Mouse (Mus musculus) lung, postnatal 0 days (tissue): ENCODE measurements around the gene Akap8. TPM values are rescaled to one million over a fixed set of nuclear protein-coding genes. Genes with fewer than 3 reads are reported as not detected.

Source experiments
- ATAC-seq: fragments of 200-750 bp; cut with Nextera tagmentation; 2 replicates; pipeline ENCODE4 v1.8.0; 2017; ENCODE audit warnings: moderate library complexity
- DNase-seq: peaks from one replicate; pipeline ENCODE4 v3.0.0-alpha.2; 2016; ENCODE audit warnings: low spot score
- H3K27ac ChIP-seq: fragments of 300-500 bp; sonication (generic); 2 replicates; pipeline ENCODE4 v1.5.1; 2014; ENCODE audit warnings: antibody characterized with exemption, mild to moderate bottlenecking, low read length, mixed read lengths
- H3K27me3 ChIP-seq: fragments of 300-500 bp; sonication (generic); replicated peaks from 2 replicates; pipeline ENCODE4 v1.6.1; 2014; ENCODE audit warnings: low read length, mixed read lengths; ENCODE audit not compliant: insufficient read depth
- H3K36me3 ChIP-seq: fragments of 300-500 bp; sonication (generic); 2 replicates; pipeline ENCODE4 v1.6.1; 2014; ENCODE audit warnings: low read length, mixed read lengths; ENCODE audit not compliant: insufficient read depth
- H3K4me1 ChIP-seq: fragments of 300-500 bp; sonication (generic); 2 replicates; pipeline ENCODE4 v1.6.1; 2014; ENCODE audit warnings: antibody characterized with exemption, low read depth, low read length, mixed read lengths; ENCODE audit not compliant: insufficient read depth
- H3K4me2 ChIP-seq: fragments of 300-500 bp; sonication (generic); replicated peaks from 2 replicates; pipeline ENCODE4 v1.6.1; 2014; ENCODE audit warnings: low read depth, mild to moderate bottlenecking, low read length, moderate library complexity, mixed read lengths
- H3K4me3 ChIP-seq: fragments of 300-500 bp; sonication (generic); 2 replicates; pipeline ENCODE4 v1.5.1; 2014; ENCODE audit warnings: low read depth, low read length
- H3K9ac ChIP-seq: fragments of 300-500 bp; sonication (generic); replicated peaks from 2 replicates; pipeline ENCODE4 v1.6.1; 2014; ENCODE audit warnings: low read depth, mild to moderate bottlenecking
- H3K9me3 ChIP-seq: fragments of 300-500 bp; sonication (generic); 2 replicates; pipeline ENCODE4 v1.6.1; 2016; ENCODE audit warnings: low read length, mixed read lengths
- CTCF ChIP-seq: IDR thresholded peaks from 2 replicates; pipeline ENCODE4 v1.5.1; 2016; ENCODE audit warnings: antibody characterized with exemption, mild to moderate bottlenecking
- EP300 ChIP-seq: IDR thresholded peaks from 2 replicates; pipeline ENCODE4 v1.6.1; 2016; ENCODE audit warnings: antibody characterized with exemption, mild to moderate bottlenecking, control low read depth
- WGBS: fragments of 180-500 bp; shearing (Covaris S2); extraction: QIAGEN DNeasy Blood & Tissue Kit; methylation state at CpG from one replicate; pipeline ENCODE4 v1.1.7; 2014; 5-methylcytosine and 5-hydroxymethylcytosine counted together
- polyA plus RNA-seq: library from polyadenylated mRNA; unstranded; fragments of >200 nt; fragmentation: Nextera tagmentation; extraction: Ambion mirVana; gene quantifications from 2 replicates; pipeline ENCODE4 v1.2.1, GENCODE M21; 2015

Gene Akap8
- polyA plus RNA-seq, 1 experiment from 2014 or later = 30.2 TPM

- WGBS = 60% methylated on average over 3 of the region's 3 CpGs
- DNase-seq (no peak), ATAC-seq (no peak)
- H3K27ac ChIP-seq = no peak overlapping the region
- no peak overlapping the region for H3K4me3 ChIP-seq
- no peaks in the 10 kb centered on the region for H3K27me3 ChIP-seq
- H3K4me1 ChIP-seq = peaks cover 8% of the 10 kb centered on the region; the same call in 1 of the 2 replicates
- no peaks in the 10 kb centered on the region for H3K36me3 ChIP-seq
- H3K4me2 ChIP-seq = no peak overlapping the region
- no peak overlapping the region for H3K9ac ChIP-seq
- no peaks in the 10 kb centered on the region for H3K9me3 ChIP-seq
- TF ChIP-seq CTCF (no peak), EP300 (no peak)
Observed at GRCm38 (mm10) chr17:32275568-32275967, 45.5 kb downstream of the Akap8 start.

GRCm38 (mm10) chr17:32269151-32269550 is 51.9 kb downstream of the Akap8 start:
- TF ChIP-seq CTCF (no peak), EP300 (no peak)
- H3K4me2 ChIP-seq = no peak overlapping the region
- H3K4me1 ChIP-seq = peaks cover 7% of the 10 kb centered on the region; the same call in 1 of the 2 replicates
- DNase-seq = no peak
- H3K27me3 ChIP-seq = no peaks in the 10 kb centered on the region
- H3K9ac ChIP-seq = no peak overlapping the region
- no peak for ATAC-seq
- no peaks in the 10 kb centered on the region for H3K9me3 ChIP-seq
- H3K27ac ChIP-seq = no peak overlapping the region
- no peaks in the 10 kb centered on the region for H3K36me3 ChIP-seq
- no peak overlapping the region for H3K4me3 ChIP-seq
- WGBS = 77% methylated on average over 7 of the region's 7 CpGs

GRCm38 (mm10) chr17:32268540-32268960 is 52.5 kb downstream of the Akap8 start:
- DNase-seq (peak; percentile 75), ATAC-seq (peak; percentile 40)
- Histone ChIP-seq H3K4me2 (no peak overlapping the region), H3K4me1 (peaks cover 7% of the 10 kb centered on the region; the same call in 1 of the 2 replicates), H3K4me3 (no peak overlapping the region), H3K27ac (no peak overlapping the region), H3K36me3 (no peaks in the 10 kb centered on the region), H3K9ac (no peak overlapping the region), H3K9me3 (no peaks in the 10 kb centered on the region), H3K27me3 (no peaks in the 10 kb centered on the region)
- WGBS = 63% methylated on average over 3 of the region's 3 CpGs
- TF ChIP-seq CTCF (no peak), EP300 (no peak)

- Histone ChIP-seq H3K4me2 (no peak overlapping the region), H3K36me3 (no peaks in the 10 kb centered on the region), H3K4me3 (no peak overlapping the region), H3K27me3 (no peaks in the 10 kb centered on the region), H3K27ac (no peak overlapping the region), H3K9me3 (no peaks in the 10 kb centered on the region), H3K9ac (no peak overlapping the region), H3K4me1 (peaks cover 7% of the 10 kb centered on the region; the same call in 1 of the 2 replicates)
- DNase-seq (no peak), ATAC-seq (no peak)
- TF ChIP-seq CTCF (no peak), EP300 (no peak)
- WGBS = 74% methylated on average over 2 of the region's 2 CpGs
Observed at GRCm38 (mm10) chr17:32268096-32268495, 52.9 kb downstream of the Akap8 start.

GRCm38 (mm10) chr17:32267617-32268016 is 53.4 kb downstream of the Akap8 start:
- Histone ChIP-seq H3K27ac (no peak overlapping the region), H3K9ac (no peak overlapping the region), H3K9me3 (no peaks in the 10 kb centered on the region), H3K4me3 (no peak overlapping the region), H3K4me1 (peaks cover 7% of the 10 kb centered on the region; the same call in 1 of the 2 replicates), H3K36me3 (no peaks in the 10 kb centered on the region), H3K4me2 (no peak overlapping the region), H3K27me3 (no peaks in the 10 kb centered on the region)
- WGBS = 63% methylated on average over 1 of the region's 1 CpGs
- no peak for ATAC-seq
- TF ChIP-seq CTCF (no peak), EP300 (no peak)
- DNase-seq = no peak

GRCm38 (mm10) chr17:32263672-32264071 is 57.4 kb downstream of the Akap8 start:
- Histone ChIP-seq H3K4me1 (peaks cover 4% of the 10 kb centered on the region; the same call in 1 of the 2 replicates), H3K27ac (no peak overlapping the region), H3K4me2 (no peak overlapping the region), H3K36me3 (no peaks in the 10 kb centered on the region), H3K27me3 (no peaks in the 10 kb centered on the region), H3K9ac (no peak overlapping the region), H3K4me3 (no peak overlapping the region), H3K9me3 (no peaks in the 10 kb centered on the region)
- DNase-seq (no peak), ATAC-seq (no peak; the same call in 1 of the 2 replicates)
- WGBS = 73% methylated on average over 2 of the region's 2 CpGs
- no peak for TF ChIP-seq CTCF
- TF ChIP-seq EP300 = no peak
